Mouse (Mus musculus) hindbrain, embryonic 15.5 days (tissue): ENCODE measurements around the gene Evi5. TPM values are rescaled to one million over a fixed set of nuclear protein-coding genes. Genes with fewer than 3 reads are reported as not detected.

Experiments used
- ATAC-seq: fragments of 200-750 bp; cut with Nextera tagmentation; 2 replicates; pipeline ENCODE4 v1.8.0; 2017; ENCODE audit warnings: low read depth, moderate number of reproducible peaks, moderate TSS enrichment; ENCODE audit not compliant: low FRiP score
- H3K27ac ChIP-seq: fragments of 300-500 bp; sonication (generic); replicated peaks from 2 replicates; pipeline ENCODE4 v1.5.1; 2015; ENCODE audit warnings: mild to moderate bottlenecking, inconsistent platforms
- H3K27me3 ChIP-seq: fragments of 300-500 bp; sonication (generic); 2 replicates; pipeline ENCODE4 v1.6.1; 2015; ENCODE audit warnings: control low read depth, inconsistent platforms
- H3K36me3 ChIP-seq: fragments of 300-500 bp; sonication (generic); 2 replicates; pipeline ENCODE4 v1.6.1; 2015; ENCODE audit warnings: control low read depth, inconsistent platforms
- H3K4me1 ChIP-seq: fragments of 300-500 bp; sonication (generic); replicated peaks from 2 replicates; pipeline ENCODE4 v1.6.1; 2015; ENCODE audit warnings: control low read depth, inconsistent platforms
- H3K4me2 ChIP-seq: fragments of 300-500 bp; sonication (generic); 2 replicates; pipeline ENCODE4 v1.6.1; 2015; ENCODE audit warnings: moderate library complexity, mild to moderate bottlenecking, inconsistent platforms
- H3K4me3 ChIP-seq: fragments of 300-500 bp; sonication (generic); 2 replicates; pipeline ENCODE4 v1.5.1; 2015; ENCODE audit warnings: mild to moderate bottlenecking, inconsistent platforms
- H3K9ac ChIP-seq: fragments of 300-500 bp; sonication (generic); 2 replicates; pipeline ENCODE4 v1.6.1; 2015; ENCODE audit warnings: inconsistent platforms
- H3K9me3 ChIP-seq: fragments of 300-500 bp; sonication (generic); 2 replicates; pipeline ENCODE4 v1.6.1; 2016; ENCODE audit warnings: control low read depth, inconsistent platforms
- WGBS: fragments of 180-500 bp; shearing (Covaris S2); methylation state at CpG from one replicate; pipeline ENCODE4 v1.1.7; 2015; 5-methylcytosine and 5-hydroxymethylcytosine counted together
- polyA plus RNA-seq: library from polyadenylated mRNA; unstranded; fragments of >200 nt; fragmentation: Nextera tagmentation; extraction: Ambion mirVana; gene quantifications from 2 replicates; pipeline ENCODE4 v1.2.1, GENCODE M21; 2015

Evi5 gene
- 51.7 and 54.8 TPM in 2 replicates for polyA plus RNA-seq

GRCm38 (mm10) chr5:107874561-107875260 is at the start of gene Evi5:
Gene Evi5 (minus strand): TSS chr5:107875107.
- Histone ChIP-seq H3K27me3 (no peaks in the 10 kb centered on the region), H3K4me2 (no peak within 1 kb of the TSS), H3K9me3 (no peaks in the 10 kb centered on the region), H3K4me3 (no peak within 1 kb of the TSS), H3K9ac (no peak within 1 kb of the TSS), H3K27ac (no peak within 1 kb of the TSS), H3K4me1 (no peaks in the 10 kb centered on the region), H3K36me3 (no peaks in the 10 kb centered on the region)
- WGBS, result 46% methylated on average over 4 of the region's 4 CpGs
- ATAC-seq, result no peak

- WGBS, result 70% methylated on average over 8 of the region's 8 CpGs
- H3K9me3 ChIP-seq, result no peaks in the 10 kb centered on the region
- no peaks in the 10 kb centered on the region for H3K4me1 ChIP-seq
- H3K9ac ChIP-seq, result no peak overlapping the region
- H3K27me3 ChIP-seq, result no peaks in the 10 kb centered on the region
- no peak overlapping the region for H3K4me2 ChIP-seq
- no peak for ATAC-seq
- no peaks in the 10 kb centered on the region for H3K36me3 ChIP-seq
- no peak overlapping the region for H3K27ac ChIP-seq
- H3K4me3 ChIP-seq, result no peak overlapping the region
These were observed 49.7 kb upstream of the Evi5 start for GRCm38 (mm10) chr5:107924564-107924963.

GRCm38 (mm10) chr5:107922836-107923235 is 47.9 kb upstream of the Evi5 start:
- H3K4me1 ChIP-seq, result no peaks in the 10 kb centered on the region
- WGBS, result 85% methylated on average over 1 of the region's 1 CpGs
- H3K4me2 ChIP-seq, result no peak overlapping the region
- no peaks in the 10 kb centered on the region for H3K27me3 ChIP-seq
- ATAC-seq, result no peak
- no peaks in the 10 kb centered on the region for H3K9me3 ChIP-seq
- no peak overlapping the region for H3K27ac ChIP-seq
- H3K36me3 ChIP-seq, result no peaks in the 10 kb centered on the region
- no peak overlapping the region for H3K9ac ChIP-seq
- H3K4me3 ChIP-seq, result no peak overlapping the region

- no peak overlapping the region for H3K4me3 ChIP-seq
- no peaks in the 10 kb centered on the region for H3K9me3 ChIP-seq
- 74% methylated on average over 2 of the region's 2 CpGs for WGBS
- no peak overlapping the region for H3K9ac ChIP-seq
- ATAC-seq, result peak; percentile 53; the same call in 1 of the 2 replicates
- H3K4me2 ChIP-seq, result no peak overlapping the region
- H3K27me3 ChIP-seq, result no peaks in the 10 kb centered on the region
- no peaks in the 10 kb centered on the region for H3K36me3 ChIP-seq
- no peaks in the 10 kb centered on the region for H3K4me1 ChIP-seq
- H3K27ac ChIP-seq, result no peak overlapping the region
These were observed 46.7 kb upstream of the Evi5 start for GRCm38 (mm10) chr5:107921400-107922252.

GRCm38 (mm10) chr5:107915280-107915679 is 40.4 kb upstream of the Evi5 start:
- Histone ChIP-seq H3K27ac (no peak overlapping the region), H3K4me3 (no peak overlapping the region), H3K9me3 (no peaks in the 10 kb centered on the region), H3K36me3 (peaks cover 11% of the 10 kb centered on the region; the same call in 1 of the 2 replicates), H3K4me2 (no peak overlapping the region), H3K4me1 (no peaks in the 10 kb centered on the region), H3K9ac (no peak overlapping the region), H3K27me3 (no peaks in the 10 kb centered on the region)
- 33% methylated on average over 4 of the region's 4 CpGs for WGBS
- ATAC-seq, result no peak

GRCm38 (mm10) chr5:107911012-107911411 is 36.1 kb upstream of the Evi5 start:
- H3K4me1 ChIP-seq, result no peaks in the 10 kb centered on the region
- no peaks in the 10 kb centered on the region for H3K9me3 ChIP-seq
- 94% methylated on average over 5 of the region's 5 CpGs for WGBS
- H3K4me3 ChIP-seq, result no peak overlapping the region
- peaks cover 52% of the 10 kb centered on the region for H3K36me3 ChIP-seq
- H3K27ac ChIP-seq, result no peak overlapping the region
- no peak overlapping the region for H3K9ac ChIP-seq
- no peak overlapping the region for H3K4me2 ChIP-seq
- ATAC-seq, result no peak
- no peaks in the 10 kb centered on the region for H3K27me3 ChIP-seq

GRCm38 (mm10) chr5:107910084-107910616 is 35.2 kb upstream of the Evi5 start:
- peaks cover 60% of the 10 kb centered on the region for H3K36me3 ChIP-seq
- H3K4me1 ChIP-seq, result no peaks in the 10 kb centered on the region
- no peak overlapping the region for H3K4me3 ChIP-seq
- no peak overlapping the region for H3K27ac ChIP-seq
- H3K9me3 ChIP-seq, result no peaks in the 10 kb centered on the region
- H3K9ac ChIP-seq, result no peak overlapping the region
- no peak overlapping the region for H3K4me2 ChIP-seq
- ATAC-seq, result no peak
- no peaks in the 10 kb centered on the region for H3K27me3 ChIP-seq
- 66% methylated on average over 5 of the region's 5 CpGs for WGBS

- H3K4me3 ChIP-seq, result no peak overlapping the region
- ATAC-seq, result no peak
- H3K27ac ChIP-seq, result no peak overlapping the region
- H3K4me1 ChIP-seq, result no peaks in the 10 kb centered on the region
- 89% methylated on average over 3 of the region's 3 CpGs for WGBS
- H3K36me3 ChIP-seq, result peaks cover 65% of the 10 kb centered on the region
- H3K9me3 ChIP-seq, result no peaks in the 10 kb centered on the region
- H3K9ac ChIP-seq, result no peak overlapping the region
- H3K27me3 ChIP-seq, result no peaks in the 10 kb centered on the region
- no peak overlapping the region for H3K4me2 ChIP-seq
These were observed 34.8 kb upstream of the Evi5 start for GRCm38 (mm10) chr5:107909668-107910067.

- Histone ChIP-seq H3K27me3 (no peaks in the 10 kb centered on the region), H3K4me1 (no peaks in the 10 kb centered on the region), H3K9me3 (no peaks in the 10 kb centered on the region), H3K4me2 (no peak overlapping the region), H3K27ac (no peak overlapping the region), H3K36me3 (peaks cover 74% of the 10 kb centered on the region), H3K9ac (no peak overlapping the region), H3K4me3 (no peak overlapping the region)
- ATAC-seq, result no peak
- 90% methylated on average over 2 of the region's 2 CpGs for WGBS
These were observed 33.7 kb upstream of the Evi5 start for GRCm38 (mm10) chr5:107908514-107909110.

GRCm38 (mm10) chr5:107904325-107904724 is 29.4 kb upstream of the Evi5 start:
- Histone ChIP-seq H3K4me1 (peaks cover 17% of the 10 kb centered on the region), H3K4me3 (no peak overlapping the region), H3K4me2 (no peak overlapping the region), H3K27me3 (no peaks in the 10 kb centered on the region), H3K27ac (no peak overlapping the region), H3K36me3 (peaks cover 68% of the 10 kb centered on the region), H3K9ac (no peak overlapping the region), H3K9me3 (no peaks in the 10 kb centered on the region)
- 81% methylated on average over 3 of the region's 3 CpGs for WGBS
- ATAC-seq, result no peak

- Histone ChIP-seq H3K9me3 (no peaks in the 10 kb centered on the region), H3K4me3 (peak overlapping the region; percentile 96), H3K27me3 (no peaks in the 10 kb centered on the region), H3K9ac (peak overlapping the region; percentile 98), H3K4me1 (peaks cover 17% of the 10 kb centered on the region), H3K36me3 (peaks cover 37% of the 10 kb centered on the region), H3K27ac (peak overlapping the region; percentile 93), H3K4me2 (peak overlapping the region; percentile 76)
- WGBS, result under 1% methylated on average over 23 of the region's 23 CpGs
- ATAC-seq, result no peak
These were observed 26.2 kb upstream of the Evi5 start for GRCm38 (mm10) chr5:107901014-107901615.
